Mouse (Mus musculus): ENCODE results near the gene Rapgef2. TPM values are rescaled to one million over a fixed set of nuclear protein-coding genes. Genes with fewer than 3 reads are reported as not detected.
"Not testable (repeated sequence)": the region's sequence is repeated elsewhere in the genome, so short reads cannot be mapped to it uniquely, and the experiment has no call there.

Gene Rapgef2
- total RNA-seq, 2 experiments from 2014 or later, result 2.1 to 4.2 TPM

DNA sequence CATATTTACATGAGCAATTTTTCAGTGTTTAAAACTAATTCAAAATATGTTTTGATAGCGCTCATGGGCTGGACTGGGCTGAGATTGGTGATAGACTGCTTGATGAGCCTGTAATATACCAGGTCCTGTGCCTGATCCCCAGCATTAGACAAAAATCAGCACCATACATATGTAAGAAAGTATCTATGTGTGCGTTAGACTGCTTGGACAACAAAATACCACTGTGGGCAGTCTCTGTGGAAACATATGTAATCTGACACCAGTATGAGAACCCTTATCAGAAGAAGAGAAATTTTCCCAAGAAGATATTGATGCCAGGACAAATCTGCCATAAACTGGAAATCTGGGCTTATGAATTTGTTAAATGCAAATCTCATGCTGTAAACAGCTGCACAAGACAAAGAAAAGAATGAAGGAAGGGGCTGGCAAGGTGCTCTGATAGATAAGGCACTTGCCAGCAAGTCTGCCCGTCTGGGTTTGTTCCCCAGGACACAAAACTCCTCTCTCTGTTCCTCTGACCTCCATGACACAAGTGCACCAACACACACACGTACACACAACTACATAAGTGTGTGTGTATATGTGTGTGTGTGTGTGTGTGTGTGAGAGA is 47.8 kb downstream of the Rapgef2 start:
- no peak for ATAC-seq (replicated peaks; ENCODE audit: low FRiP score, poor library complexity, severe bottlenecking)

DNA sequence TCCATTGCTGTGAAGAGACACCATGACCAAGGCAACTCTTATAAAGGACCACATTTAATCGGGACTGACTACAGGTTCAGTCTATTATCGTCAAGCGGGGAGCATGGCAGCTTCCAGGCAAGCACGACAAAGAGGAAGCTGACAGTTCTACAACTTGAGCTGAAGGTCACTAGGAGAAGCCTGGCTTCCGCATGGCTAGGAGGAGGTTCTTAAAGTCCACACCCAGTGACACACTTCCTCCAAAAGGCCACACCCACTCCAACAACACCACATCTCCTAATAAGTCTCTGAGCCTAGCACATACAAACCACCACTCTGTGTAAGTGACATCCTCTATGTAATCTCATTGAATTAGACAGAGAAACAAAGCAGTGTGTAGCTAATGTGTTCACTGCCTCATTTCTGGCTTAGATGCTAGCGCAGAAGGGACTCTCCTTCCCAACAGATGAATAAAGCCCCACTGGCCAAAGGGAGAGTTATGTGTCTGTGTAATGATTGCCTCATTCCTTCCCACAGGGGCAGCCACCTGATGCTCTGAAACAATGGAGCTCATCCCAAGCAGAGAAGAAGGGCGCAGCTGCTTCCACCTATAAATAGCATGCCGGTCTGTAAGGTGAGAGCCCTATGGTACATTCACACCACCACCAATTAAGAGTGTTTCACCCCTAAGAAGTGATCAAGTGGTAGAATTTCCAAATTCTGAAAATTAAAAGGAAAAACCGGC is 48.5 kb downstream of the Rapgef2 start:
- ATAC-seq (replicated peaks; ENCODE audit: low FRiP score, poor library complexity, severe bottlenecking), result no peak

DNA sequence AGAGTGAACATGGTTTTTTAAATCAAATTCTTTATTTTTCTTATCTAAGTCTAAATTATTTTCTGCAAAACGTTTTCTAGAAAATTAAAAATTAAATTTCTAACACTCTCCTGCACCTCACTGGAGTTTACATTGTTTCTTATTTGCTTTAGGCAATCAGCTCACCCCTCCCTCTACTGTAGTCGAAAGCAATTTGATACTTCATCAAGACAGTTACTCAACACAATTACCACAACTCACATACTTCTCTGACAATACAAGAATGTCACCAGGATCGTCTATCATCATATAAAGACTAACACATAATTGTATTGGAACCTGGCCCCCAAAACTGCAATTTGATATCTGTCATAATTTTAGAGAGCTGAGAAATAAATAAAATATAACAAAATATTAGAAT is 51.8 kb downstream of the Rapgef2 start:
- ATAC-seq (replicated peaks; ENCODE audit: low FRiP score, poor library complexity, severe bottlenecking), result no peak

DNA sequence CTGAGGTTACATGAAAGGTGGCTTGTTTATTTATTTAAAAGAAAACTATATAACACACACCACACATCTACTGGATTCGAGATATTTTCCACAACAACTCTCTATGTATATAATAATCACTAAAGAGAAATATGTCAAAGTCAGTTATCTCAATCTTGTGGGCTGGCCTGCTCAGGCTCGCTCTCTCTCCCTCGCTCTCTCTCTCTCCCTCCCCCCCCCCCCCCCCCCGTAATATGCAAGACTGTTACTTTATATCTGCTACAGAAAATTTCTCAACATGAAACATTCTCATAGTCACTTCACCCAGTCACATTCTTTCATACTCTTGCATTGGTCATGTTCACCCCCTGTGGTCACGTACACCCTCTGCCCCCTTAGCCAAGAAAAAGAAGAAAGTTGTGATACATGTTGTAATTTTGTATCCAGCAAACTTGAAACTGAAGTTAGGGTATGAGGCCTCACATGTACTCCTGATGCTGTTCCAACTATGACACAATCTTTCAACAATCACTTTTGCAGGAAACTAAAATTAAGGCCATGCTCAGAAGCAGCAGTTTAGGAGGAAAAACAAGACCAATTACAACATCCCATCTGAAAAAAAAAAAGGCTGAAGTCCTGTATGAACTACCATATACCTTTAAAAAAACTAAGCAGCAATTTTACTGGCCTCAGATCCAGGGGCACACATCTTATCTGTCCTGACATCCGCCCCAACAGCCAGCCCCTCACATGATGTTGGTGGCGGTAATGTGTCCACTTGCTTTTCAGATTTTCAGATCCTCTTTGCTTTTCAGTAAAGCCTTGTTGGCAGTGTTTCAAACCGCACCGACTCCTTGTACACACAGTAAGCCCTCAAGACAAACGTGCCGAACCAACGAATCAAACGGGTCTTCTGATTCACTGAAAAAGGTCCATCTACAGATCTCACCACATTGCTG is 52.6 kb downstream of the Rapgef2 start:
- no peak for ATAC-seq (replicated peaks; ENCODE audit: low FRiP score, poor library complexity, severe bottlenecking)

DNA sequence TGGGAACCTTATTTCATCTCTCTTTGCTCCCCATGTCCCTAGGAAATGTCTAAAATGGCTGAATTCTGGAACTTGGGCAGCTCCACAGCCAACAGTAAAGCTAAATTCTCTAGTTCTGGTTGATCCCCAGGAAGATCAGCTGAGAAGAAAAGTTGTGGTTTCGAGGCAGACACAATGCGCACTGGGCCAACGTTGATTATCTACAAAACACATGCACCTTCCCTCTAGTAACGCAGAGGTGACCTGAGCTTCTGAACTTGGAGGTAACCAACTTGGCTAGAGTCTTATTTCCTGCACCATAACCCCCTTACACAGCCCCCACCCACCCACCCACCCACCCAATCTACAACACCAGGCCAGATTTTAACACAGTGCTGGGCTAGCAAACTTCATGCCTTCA is 55.6 kb downstream of the Rapgef2 start:
- ATAC-seq (replicated peaks; ENCODE audit: low FRiP score, poor library complexity, severe bottlenecking), result no peak

DNA sequence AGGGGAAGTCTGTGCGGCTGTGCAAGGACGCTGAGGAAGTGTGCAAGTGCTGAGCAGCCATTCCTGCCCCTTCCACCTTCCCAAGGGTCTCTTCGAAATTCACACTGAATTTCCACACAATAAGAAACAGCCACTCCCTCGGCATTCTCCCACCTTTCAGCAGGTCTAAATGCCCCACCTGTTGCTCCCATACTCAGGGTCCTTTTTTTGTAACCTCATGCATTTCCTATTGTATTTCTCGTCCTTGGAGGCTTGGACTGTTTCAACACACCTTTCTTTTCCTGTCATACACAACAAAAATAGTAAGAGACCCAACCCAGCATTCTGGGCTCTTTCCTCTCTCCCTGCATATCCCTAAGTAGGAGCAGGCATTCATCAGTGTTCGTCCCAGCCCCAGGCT is 56.8 kb downstream of the Rapgef2 start:
- no peak for ATAC-seq (replicated peaks; ENCODE audit: low FRiP score, poor library complexity, severe bottlenecking)

DNA sequence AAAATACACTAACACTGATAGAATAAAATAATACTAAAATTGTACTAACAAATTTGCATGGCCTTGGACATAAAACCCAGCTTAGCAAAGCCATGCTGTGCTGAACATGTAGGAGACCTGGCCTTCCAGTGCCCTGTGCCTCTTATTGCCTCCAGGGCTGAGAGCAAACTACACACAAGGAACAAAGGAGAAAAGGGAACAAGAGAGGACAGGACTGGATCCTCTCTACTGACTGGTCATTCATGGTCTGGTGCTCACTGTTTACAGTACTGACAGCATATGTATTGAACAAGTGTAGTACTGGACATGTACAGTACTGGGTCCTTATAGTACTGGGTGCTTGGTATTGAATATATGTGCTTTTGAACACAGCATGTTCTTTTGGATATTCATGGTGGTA is 58.0 kb downstream of the Rapgef2 start:
- ATAC-seq (replicated peaks; ENCODE audit: low FRiP score, poor library complexity, severe bottlenecking), result no peak

DNA sequence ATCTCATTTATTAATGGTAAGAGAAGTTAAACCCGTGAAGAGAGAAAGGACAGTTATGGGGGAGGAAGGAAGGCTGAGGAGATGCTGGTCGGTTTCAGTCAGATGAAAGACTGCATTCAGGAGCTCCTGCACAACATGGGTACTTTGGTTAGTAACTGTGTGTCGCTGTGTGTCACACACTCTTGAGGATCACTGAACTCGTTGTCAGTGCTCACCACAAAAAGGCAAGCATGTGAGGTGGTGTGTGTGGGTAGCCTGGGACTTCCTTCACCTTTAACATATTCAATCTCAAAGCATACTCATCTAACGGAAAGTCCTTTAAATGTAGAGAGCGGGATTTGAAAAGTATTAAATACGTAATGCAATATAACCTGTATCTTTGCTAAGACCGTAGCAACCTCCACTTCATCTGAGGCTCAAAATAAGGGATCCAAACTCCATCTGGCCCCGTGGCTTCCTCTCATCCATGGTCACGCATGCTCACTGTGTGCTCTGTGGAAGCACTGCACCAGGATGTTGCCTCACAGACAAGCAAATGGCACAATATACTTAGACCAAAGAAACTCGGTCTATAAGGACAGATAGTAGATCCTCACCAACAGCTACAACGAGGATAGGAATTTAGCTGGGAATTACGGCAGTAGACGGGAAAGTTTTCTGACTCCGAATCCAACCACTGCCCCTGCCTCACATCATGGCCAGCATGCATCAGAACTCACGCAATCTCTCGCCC is 58.8 kb downstream of the Rapgef2 start:
- ATAC-seq (replicated peaks; ENCODE audit: low FRiP score, poor library complexity, severe bottlenecking), result no peak

DNA sequence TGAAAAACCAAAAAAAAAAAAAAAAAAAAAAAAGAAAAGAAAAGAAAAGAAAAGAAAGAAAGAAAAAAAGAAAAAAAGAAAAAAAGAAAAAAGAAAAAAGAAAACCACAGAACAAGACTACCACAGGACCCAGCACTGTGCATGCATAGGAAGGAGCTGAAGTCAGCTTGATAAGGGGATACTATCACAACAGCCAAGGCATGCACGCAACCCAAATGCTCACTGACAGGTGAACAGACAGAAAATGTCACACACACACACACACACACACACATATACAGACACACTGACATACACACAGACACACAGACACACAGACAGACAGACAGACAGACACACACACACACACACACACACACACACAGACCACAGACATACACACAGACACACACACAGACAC is 59.5 kb downstream of the Rapgef2 start:
- not testable (repeated sequence) for ATAC-seq (replicated peaks; ENCODE audit: low FRiP score, poor library complexity, severe bottlenecking)

DNA sequence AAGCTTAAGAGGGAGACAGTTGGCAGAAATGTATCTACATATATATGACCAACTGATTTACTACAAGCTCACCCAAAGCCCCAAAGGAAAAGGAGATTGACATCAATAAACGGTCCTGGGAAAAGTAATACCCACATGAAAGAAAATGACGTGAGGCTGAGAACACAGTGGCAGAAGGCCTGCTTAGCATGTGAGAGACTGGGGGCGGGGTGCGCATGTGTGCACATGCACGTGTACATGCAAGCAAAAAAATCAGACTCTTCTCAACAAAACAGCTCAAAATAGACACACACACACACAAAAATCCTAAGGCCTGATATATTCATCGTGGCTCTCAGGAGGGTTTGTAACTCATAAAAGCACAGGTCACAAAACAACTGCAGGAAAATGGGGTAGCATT is 60.4 kb downstream of the Rapgef2 start:
- ATAC-seq (replicated peaks; ENCODE audit: low FRiP score, poor library complexity, severe bottlenecking), result no peak

DNA sequence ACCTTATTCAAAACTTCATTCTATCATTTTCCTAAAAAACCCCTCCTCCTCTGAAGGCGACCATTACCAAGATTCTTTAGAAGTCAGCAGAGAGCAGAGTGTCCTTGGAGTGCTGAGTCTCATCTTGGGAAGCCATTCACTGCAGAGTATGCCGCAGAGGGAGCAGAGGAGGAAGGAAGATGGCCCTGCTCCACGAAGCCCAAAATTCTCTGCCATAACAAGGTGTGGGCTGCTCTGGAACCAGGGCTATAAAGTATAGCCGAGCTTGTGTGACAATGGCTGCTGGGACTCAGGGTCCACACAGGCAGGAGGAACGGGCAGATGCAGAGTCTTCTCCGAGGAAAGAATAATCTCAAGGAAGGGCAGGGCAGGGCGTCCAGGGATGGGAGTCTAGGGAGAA is 62.0 kb downstream of the Rapgef2 start:
- ATAC-seq (replicated peaks; ENCODE audit: low FRiP score, poor library complexity, severe bottlenecking), result no peak

DNA sequence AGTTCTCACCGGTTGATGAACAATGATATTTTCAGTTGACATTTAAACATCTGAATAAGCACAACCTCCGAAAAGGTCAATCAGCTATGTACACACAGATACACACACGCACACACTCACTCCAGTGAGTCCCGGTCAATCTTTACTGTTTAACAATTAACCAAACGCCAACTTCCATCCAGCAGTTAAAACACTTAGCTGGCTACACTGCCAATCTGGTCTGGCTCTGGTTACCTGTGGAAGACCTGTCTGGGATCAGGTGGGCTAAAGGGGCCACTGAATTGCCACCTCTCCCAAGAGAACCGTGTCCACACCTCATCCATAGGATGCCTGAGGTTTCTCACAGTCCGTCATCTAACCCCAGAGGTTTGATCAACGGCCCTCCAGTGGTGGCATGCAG is 63.0 kb downstream of the Rapgef2 start:
- ATAC-seq (replicated peaks; ENCODE audit: low FRiP score, poor library complexity, severe bottlenecking), result no peak

DNA sequence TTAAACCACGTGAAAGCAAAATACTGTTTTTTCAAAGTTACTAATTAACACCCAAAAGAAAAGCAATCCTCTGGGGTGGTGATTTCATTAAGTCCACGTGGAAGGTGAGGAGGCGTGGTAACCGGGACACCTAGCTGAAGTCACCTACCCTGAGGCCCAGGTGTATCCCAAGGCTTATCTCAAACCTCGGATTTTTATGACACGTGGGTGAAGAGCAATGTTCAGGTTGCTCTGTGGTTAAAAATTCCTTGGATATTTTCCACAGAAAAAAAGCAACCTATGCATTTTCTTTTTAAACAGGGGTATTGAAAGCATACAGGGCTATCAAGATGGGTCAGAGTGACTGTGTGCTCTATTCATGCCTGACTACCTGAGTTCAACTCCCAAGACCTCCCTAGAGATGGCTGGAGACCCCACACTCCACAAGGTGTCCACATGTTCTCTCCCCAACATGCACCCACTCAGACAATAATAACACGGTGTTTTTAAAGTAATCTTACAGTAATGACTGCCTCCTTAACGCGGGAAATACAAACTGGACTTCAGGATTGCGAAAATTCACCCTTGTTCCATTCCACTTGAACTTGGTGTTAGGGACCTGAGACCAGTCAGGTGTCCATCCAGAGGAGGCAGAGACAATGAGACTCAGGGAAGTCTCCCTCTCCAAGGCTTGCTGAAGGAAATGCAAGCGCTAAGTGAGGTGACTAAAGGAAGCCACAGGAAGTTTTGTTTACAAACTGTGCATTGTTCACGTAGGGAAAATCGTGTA is 63.9 kb downstream of the Rapgef2 start:
- ATAC-seq (replicated peaks; ENCODE audit: low FRiP score, poor library complexity, severe bottlenecking), result no peak

DNA sequence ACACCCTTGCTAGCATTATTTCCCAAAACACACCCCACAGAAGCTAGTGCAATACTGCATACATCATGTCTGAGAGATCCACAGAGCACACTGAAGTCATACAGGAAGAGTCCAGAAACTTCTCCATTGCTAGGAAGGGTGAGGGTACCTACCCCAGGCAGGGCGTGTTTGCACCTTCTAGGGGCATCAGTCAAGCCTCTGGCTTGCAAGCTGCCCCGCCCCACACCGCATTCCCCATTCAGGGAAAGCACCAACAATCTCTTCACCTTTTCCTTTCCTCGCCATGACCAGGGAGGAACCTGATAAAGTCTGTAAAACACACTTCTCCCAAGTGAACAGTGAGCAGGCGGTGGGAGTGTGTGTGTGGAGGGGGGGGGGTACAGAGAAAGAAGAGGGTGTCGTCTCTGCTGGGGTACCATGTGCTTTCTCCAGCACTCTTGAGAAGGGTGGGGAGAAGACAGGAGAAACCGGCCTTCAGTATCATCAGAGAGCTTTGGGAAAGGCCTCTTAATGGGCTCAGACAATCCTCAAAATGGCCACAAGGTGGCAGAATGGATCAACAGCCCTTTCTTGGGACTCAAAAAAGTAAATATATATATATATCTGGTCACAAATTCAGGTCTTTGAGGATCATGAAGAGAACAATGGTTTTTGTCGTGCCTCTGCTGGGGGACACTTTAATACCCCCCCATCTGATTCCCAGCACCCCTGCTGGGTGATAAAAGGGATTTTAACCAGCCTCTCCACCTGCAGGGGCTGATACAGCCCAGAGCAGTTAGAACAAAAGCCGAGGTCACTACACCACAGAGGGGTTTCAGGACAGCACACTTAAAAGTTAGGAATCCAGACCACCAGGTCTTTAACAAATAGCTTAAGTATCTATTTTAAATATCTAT is 64.8 kb downstream of the Rapgef2 start:
- ATAC-seq (replicated peaks; ENCODE audit: low FRiP score, poor library complexity, severe bottlenecking), result 0 out of 2 replicates have a peak, but pooled peaks have one; percentile 65

DNA sequence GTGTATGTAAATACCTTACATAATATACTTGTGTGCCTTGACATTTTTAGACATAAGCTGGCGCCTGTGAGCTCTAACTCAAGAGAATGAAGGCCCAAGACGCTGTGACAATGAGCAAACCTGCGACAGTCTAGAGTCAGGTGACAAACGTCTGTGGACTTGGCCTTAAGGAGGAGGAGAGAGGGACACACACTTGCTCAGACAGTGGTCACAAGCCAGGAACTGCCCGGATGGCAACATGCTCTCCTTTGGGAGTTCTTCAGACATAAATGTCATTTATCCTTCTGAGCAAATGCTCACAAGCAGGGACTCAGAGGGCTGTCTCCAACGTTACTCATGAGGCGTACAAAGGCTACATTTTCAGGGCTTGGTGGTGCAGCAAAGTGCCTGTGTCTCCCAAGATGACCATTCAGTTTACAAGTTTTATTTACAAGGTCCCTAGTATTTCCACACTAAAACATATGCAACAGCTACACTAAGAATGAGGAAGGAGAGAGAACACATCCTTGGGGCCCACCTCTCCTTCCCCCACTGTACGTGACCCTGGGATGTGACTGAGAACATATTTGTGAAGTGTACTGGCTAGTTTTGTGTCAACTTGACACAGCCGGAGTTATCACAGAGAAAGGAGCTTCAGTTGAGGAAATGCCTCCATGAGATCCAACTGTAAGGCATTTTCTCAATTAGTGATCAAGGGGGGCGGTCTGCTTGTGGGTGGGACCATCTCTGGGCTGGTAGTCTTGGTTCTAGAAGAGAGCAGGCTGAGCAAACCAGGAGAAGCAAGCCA is 67.0 kb downstream of the Rapgef2 start:
- ATAC-seq (replicated peaks; ENCODE audit: low FRiP score, poor library complexity, severe bottlenecking), result no peak

DNA sequence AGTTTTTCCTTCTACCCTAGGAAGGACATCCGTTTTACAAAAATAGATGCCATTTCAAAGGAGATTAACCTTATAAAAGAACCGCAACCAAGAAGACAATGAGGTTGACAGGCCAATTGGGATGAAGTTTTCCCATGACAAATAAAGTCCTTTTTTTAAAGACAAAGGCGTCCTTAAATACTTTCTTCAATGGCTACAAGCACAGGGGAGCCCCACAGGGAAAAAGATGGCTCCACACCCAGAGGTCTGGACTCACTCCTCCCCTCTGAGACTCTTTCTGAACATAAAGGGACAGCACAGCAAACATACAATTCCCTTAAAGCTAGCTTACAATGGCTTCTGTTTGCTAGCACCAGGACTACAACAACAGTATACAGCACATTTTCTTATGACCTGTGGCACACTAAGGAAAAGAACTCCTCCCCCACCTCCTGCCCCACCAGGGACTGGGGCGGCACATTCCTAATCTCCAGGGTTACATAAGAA is 67.7 kb downstream of the Rapgef2 start:
- ATAC-seq (replicated peaks; ENCODE audit: low FRiP score, poor library complexity, severe bottlenecking), result no peak

DNA sequence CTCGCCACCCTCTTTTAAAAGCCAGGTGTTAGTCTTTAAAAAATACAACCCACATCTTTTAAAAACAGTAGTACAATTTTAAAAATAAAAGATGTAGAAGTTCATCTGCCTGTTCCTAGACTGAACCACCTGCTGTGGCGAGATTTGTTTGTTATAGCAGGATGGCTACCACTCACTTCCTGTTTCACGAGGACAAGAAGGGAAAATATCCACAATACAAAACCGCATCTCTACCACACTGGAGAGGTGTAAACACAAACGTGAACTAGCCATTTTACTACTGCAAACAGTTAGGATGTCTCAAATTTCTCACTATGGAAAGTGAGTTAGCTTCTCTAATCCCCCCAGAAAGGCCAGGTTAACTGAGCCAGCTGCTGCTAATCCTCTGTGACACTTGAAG is 76.1 kb downstream of the Rapgef2 start:
- ATAC-seq (replicated peaks; ENCODE audit: low FRiP score, poor library complexity, severe bottlenecking), result no peak
